Mouse (Mus musculus): Measurements from ENCODE around the gene Pola1. TPM values are rescaled to one million over a fixed set of nuclear protein-coding genes. Genes with fewer than 3 reads are reported as not detected.

Pola1 gene
- polyA plus RNA-seq, 1 experiment, result 1.4 TPM

DNA sequence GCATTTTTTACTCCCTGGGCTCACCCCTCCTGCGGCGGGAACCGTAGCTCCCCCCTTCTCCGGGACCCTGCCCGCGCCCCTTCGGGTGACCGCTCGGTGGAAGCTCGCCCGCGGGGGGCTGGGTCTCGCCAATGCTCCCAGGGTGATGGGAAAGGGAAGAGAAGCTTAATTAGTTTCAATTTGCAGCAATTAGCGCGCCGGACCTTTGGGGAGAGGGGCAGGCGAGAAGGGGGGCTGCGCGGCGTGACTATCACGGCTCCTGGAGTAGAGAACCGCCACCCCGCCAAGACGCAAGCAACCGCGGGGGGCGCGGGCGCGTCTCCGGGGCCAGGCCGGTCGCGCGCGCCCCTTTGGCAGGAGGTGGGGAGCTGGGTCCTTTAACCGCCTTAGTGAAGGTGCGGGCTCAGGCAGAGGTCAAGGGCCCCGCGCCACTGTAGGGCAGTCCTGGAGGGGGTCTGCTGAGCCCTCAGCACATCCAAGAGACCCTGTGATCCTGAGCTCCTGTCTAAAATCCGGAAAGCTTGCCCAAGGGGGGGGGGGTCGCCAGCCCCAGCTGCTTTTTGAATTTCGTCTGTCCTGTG lies 332.8 kb downstream of the Pola1 start:
- H3K79me2 ChIP-seq (ENCODE audit: control insufficient read depth, insufficient read depth), result no peaks in the 10 kb centered on the region
- H3ac ChIP-seq (ENCODE audit: control insufficient read depth, insufficient read length), result no peak overlapping the region
- H3K27me3 ChIP-seq (ENCODE audit: control insufficient read depth, insufficient read depth, insufficient read length), result peaks cover 22% of the 10 kb centered on the region
- no peak overlapping the region for H3K4me3 ChIP-seq
- no peak overlapping the region for H3K4me2 ChIP-seq (ENCODE audit: low read depth)
- no peaks in the 10 kb centered on the region for H3K36me3 ChIP-seq (ENCODE audit: control insufficient read depth, insufficient read depth)
- TF ChIP-seq TCF12 (IDR thresholded peaks at IDR 0.05; ENCODE audit: insufficient read depth, poor library complexity, severe bottlenecking) (no peak), TCF3 (IDR thresholded peaks at IDR 0.05; ENCODE audit: insufficient read length, low read depth) (no peak), USF1 (IDR thresholded peaks at IDR 0.05; ENCODE audit: low read depth) (no peak), REST (IDR thresholded peaks at IDR 0.05; ENCODE audit: insufficient read depth, insufficient read length) (no peak), SRF (IDR thresholded peaks at IDR 0.05; ENCODE audit: control insufficient read depth, insufficient read length, low read depth) (no peak), MYOD1 (IDR thresholded peaks at IDR 0.05; ENCODE audit: control insufficient read depth in 1 of 3, insufficient read length in 2 of 3, low read depth in 2 of 3) (no peak), POLR2A (IDR thresholded peaks at IDR 0.05; ENCODE audit: insufficient read length, low read depth) (no peak), CEBPB (IDR thresholded peaks at IDR 0.05; ENCODE audit: insufficient read depth, poor library complexity, severe bottlenecking) (no peak), POLR2AphosphoS2 (IDR thresholded peaks at IDR 0.05; ENCODE audit: insufficient read length, low read depth) (no peak), MAX (IDR thresholded peaks at IDR 0.05; ENCODE audit: low read depth) (no peak), MYOG (IDR thresholded peaks at IDR 0.05; ENCODE audit: control insufficient read depth in 1 of 3, insufficient read depth in 1 of 3, insufficient read length in 2 of 3, low read depth in 2 of 3) (no peak), E2F4 (IDR thresholded peaks at IDR 0.05; ENCODE audit: insufficient read depth) (no peak)

DNA sequence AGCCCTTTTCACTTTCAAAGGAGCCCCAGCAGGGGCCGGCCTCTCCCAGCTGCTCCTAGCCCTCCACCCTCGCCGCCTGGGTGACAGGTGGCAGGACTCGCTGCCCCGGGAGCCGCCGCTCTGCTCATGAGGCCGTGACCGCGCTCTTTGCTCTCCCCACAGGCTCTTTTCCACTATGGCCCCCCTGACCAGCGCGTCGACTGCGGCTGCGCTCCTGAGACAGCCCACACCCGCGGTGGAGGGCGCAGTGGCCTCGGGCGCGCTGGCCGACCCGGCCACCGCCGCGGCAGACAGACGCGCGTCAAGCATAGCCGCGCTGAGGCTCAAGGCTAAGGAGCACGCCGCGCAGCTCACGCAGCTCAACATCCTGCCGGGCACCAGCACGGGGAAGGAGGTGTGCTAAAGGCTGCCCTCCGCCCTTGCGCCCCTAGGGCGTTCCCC lies 334.9 kb downstream of the Pola1 start:
- no peaks in the 10 kb centered on the region for H3K79me2 ChIP-seq (ENCODE audit: control insufficient read depth, insufficient read depth)
- peaks cover 28% of the 10 kb centered on the region for H3K27me3 ChIP-seq (ENCODE audit: control insufficient read depth, insufficient read depth, insufficient read length)

GRCm38 (mm10) chrX:93295819-93296218 lies 336.1 kb downstream of the Pola1 start:
- Histone ChIP-seq H3K4me2 (ENCODE audit: low read depth) (no peak overlapping the region), H3K79me2 (ENCODE audit: control insufficient read depth, insufficient read depth) (no peaks in the 10 kb centered on the region), H3K36me3 (ENCODE audit: control insufficient read depth, insufficient read depth) (no peaks in the 10 kb centered on the region), H3K27me3 (ENCODE audit: control insufficient read depth, insufficient read depth, insufficient read length) (peaks cover 28% of the 10 kb centered on the region), H3ac (ENCODE audit: control insufficient read depth, insufficient read length) (no peak overlapping the region), H3K4me3 (no peak overlapping the region)
- TF ChIP-seq E2F4 (IDR thresholded peaks at IDR 0.05; ENCODE audit: insufficient read depth), result no peak
- TF ChIP-seq POLR2AphosphoS2 (IDR thresholded peaks at IDR 0.05; ENCODE audit: insufficient read length, low read depth), result no peak
- TF ChIP-seq MYOG (IDR thresholded peaks at IDR 0.05; ENCODE audit: control insufficient read depth in 1 of 3, insufficient read depth in 1 of 3, insufficient read length in 2 of 3, low read depth in 2 of 3), result no peak
- TF ChIP-seq USF1 (IDR thresholded peaks at IDR 0.05; ENCODE audit: low read depth), result no peak

More for the DNA sequence above, 334.9 kb downstream of the Pola1 start:
- Histone ChIP-seq H3K4me2 (ENCODE audit: low read depth) (no peak overlapping the region), H3ac (ENCODE audit: control insufficient read depth, insufficient read length) (no peak overlapping the region), H3K36me3 (ENCODE audit: control insufficient read depth, insufficient read depth) (no peaks in the 10 kb centered on the region), H3K4me3 (no peak overlapping the region)
- TF ChIP-seq REST (IDR thresholded peaks at IDR 0.05; ENCODE audit: insufficient read depth, insufficient read length), result no peak
- TF ChIP-seq MYOG (IDR thresholded peaks at IDR 0.05; ENCODE audit: control insufficient read depth in 1 of 3, insufficient read depth in 1 of 3, insufficient read length in 2 of 3, low read depth in 2 of 3), result peak in 2 of 3 experiments; percentile 65 to 71
- peak in 2 of 3 experiments; percentile 44 to 63 for TF ChIP-seq MYOD1 (IDR thresholded peaks at IDR 0.05; ENCODE audit: control insufficient read depth in 1 of 3, insufficient read length in 2 of 3, low read depth in 2 of 3)
- no peak for TF ChIP-seq POLR2A (IDR thresholded peaks at IDR 0.05; ENCODE audit: insufficient read length, low read depth)

GRCm38 (mm10) chrX:93294736-93295490 lies 337.0 kb downstream of the Pola1 start:
- Histone ChIP-seq H3ac (ENCODE audit: control insufficient read depth, insufficient read length) (no peak overlapping the region), H3K27me3 (ENCODE audit: control insufficient read depth, insufficient read depth, insufficient read length) (peaks cover 28% of the 10 kb centered on the region), H3K4me3 (no peak overlapping the region), H3K79me2 (ENCODE audit: control insufficient read depth, insufficient read depth) (no peaks in the 10 kb centered on the region), H3K4me2 (ENCODE audit: low read depth) (peak overlapping the region; percentile 12), H3K36me3 (ENCODE audit: control insufficient read depth, insufficient read depth) (no peaks in the 10 kb centered on the region)
- TF ChIP-seq POLR2AphosphoS2 (IDR thresholded peaks at IDR 0.05; ENCODE audit: insufficient read length, low read depth), result no peak
- peak in 1 of 3 experiments; percentile 11 for TF ChIP-seq MYOD1 (IDR thresholded peaks at IDR 0.05; ENCODE audit: control insufficient read depth in 1 of 3, insufficient read length in 2 of 3, low read depth in 2 of 3)

GRCm38 (mm10) chrX:93292031-93292430 lies 339.9 kb downstream of the Pola1 start:
- no peaks in the 10 kb centered on the region for H3K36me3 ChIP-seq (ENCODE audit: control insufficient read depth, insufficient read depth)
- no peaks in the 10 kb centered on the region for H3K79me2 ChIP-seq (ENCODE audit: control insufficient read depth, insufficient read depth)
- no peak overlapping the region for H3ac ChIP-seq (ENCODE audit: control insufficient read depth, insufficient read length)
- H3K4me2 ChIP-seq (ENCODE audit: low read depth), result no peak overlapping the region
- no peak for TF ChIP-seq MAX (IDR thresholded peaks at IDR 0.05; ENCODE audit: low read depth)
- TF ChIP-seq MYOD1 (IDR thresholded peaks at IDR 0.05; ENCODE audit: control insufficient read depth in 1 of 3, insufficient read length in 2 of 3, low read depth in 2 of 3), result no peak
- TF ChIP-seq CEBPB (IDR thresholded peaks at IDR 0.05; ENCODE audit: insufficient read depth, poor library complexity, severe bottlenecking), result no peak
- TF ChIP-seq TCF3 (IDR thresholded peaks at IDR 0.05; ENCODE audit: insufficient read length, low read depth), result no peak
- H3K4me3 ChIP-seq, result no peak overlapping the region
- H3K27me3 ChIP-seq (ENCODE audit: control insufficient read depth, insufficient read depth, insufficient read length), result peaks cover 34% of the 10 kb centered on the region

Data from myocyte (in vitro differentiated cells).